Mouse (Mus musculus) spleen, postnatal 36 days (tissue): Measurements from ENCODE around the gene Cpne2.

ENCODE experiments used
- DNase-seq, 2 experiments: peaks; one replicate each; pipeline ENCODE4 v3.0.0; 2022; ENCODE audit warnings: low spot score in 2 of 2, mixed read lengths in 1 of 2

The Cpne2 gene

GRCm38 (mm10) chr8:94532873-94533671, at the start of gene Cpne2:
Cpne2 (plus strand) TSS chr8:94532990.
- DNase-seq, result peak; percentile 52 to 57

- DNase-seq, result no peak
Measured at GRCm38 (mm10) chr8:94485288-94485687, 47.5 kb upstream of the Cpne2 start.

GRCm38 (mm10) chr8:94485882-94486281, 46.9 kb upstream of the Cpne2 start:
- peak in 1 of 2 experiments; percentile 30 for DNase-seq

GRCm38 (mm10) chr8:94488016-94488415, 44.8 kb upstream of the Cpne2 start:
- DNase-seq, result no peak

- no peak for DNase-seq
Measured at GRCm38 (mm10) chr8:94489809-94490483, 42.8 kb upstream of the Cpne2 start.

GRCm38 (mm10) chr8:94492021-94492681, 40.6 kb upstream of the Cpne2 start:
- DNase-seq, result peak; percentile 63 to 65

GRCm38 (mm10) chr8:94493240-94493639, 39.5 kb upstream of the Cpne2 start:
- DNase-seq, result no peak

- DNase-seq, result no peak
Measured at GRCm38 (mm10) chr8:94515430-94516208, 17.2 kb upstream of the Cpne2 start.

GRCm38 (mm10) chr8:94516209-94516593, 16.6 kb upstream of the Cpne2 start:
- DNase-seq, result no peak

GRCm38 (mm10) chr8:94516766-94517165, 16.0 kb upstream of the Cpne2 start:
- DNase-seq, result no peak

- no peak for DNase-seq
Measured at GRCm38 (mm10) chr8:94518331-94518730, 14.5 kb upstream of the Cpne2 start.

GRCm38 (mm10) chr8:94519021-94519420, 13.8 kb upstream of the Cpne2 start:
- no peak for DNase-seq

- DNase-seq, result no peak
Measured at GRCm38 (mm10) chr8:94521481-94521880, 11.3 kb upstream of the Cpne2 start.

GRCm38 (mm10) chr8:94522482-94522881, 10.3 kb upstream of the Cpne2 start:
- DNase-seq, result no peak

GRCm38 (mm10) chr8:94524554-94524953, 8.2 kb upstream of the Cpne2 start:
- no peak for DNase-seq

GRCm38 (mm10) chr8:94527178-94527577, 5.6 kb upstream of the Cpne2 start:
- DNase-seq, result no peak

- peak in 1 of 2 experiments; percentile 34 for DNase-seq
Measured at GRCm38 (mm10) chr8:94528245-94528644, 4.5 kb upstream of the Cpne2 start.

GRCm38 (mm10) chr8:94529875-94530274, 2.9 kb upstream of the Cpne2 start:
- DNase-seq, result no peak

- DNase-seq, result no peak
Measured at GRCm38 (mm10) chr8:94530643-94531042, 2.1 kb upstream of the Cpne2 start.

GRCm38 (mm10) chr8:94532000-94532399, 790 bp upstream of the Cpne2 start:
- DNase-seq, result no peak

- DNase-seq, result no peak
Measured at GRCm38 (mm10) chr8:94532525-94532872, 291 bp upstream of the Cpne2 start.

GRCm38 (mm10) chr8:94534612-94535011, 1.8 kb downstream of the Cpne2 start:
- DNase-seq, result no peak
